Mouse (Mus musculus): ENCODE results near the gene Plekha6.

- TF ChIP-seq EP300 (IDR thresholded peaks at IDR 0.05) (no peak), CTCF (IDR thresholded peaks at IDR 0.05) (no peak)
Measured at GRCm38 (mm10) chr1:133315775-133316174, 151.8 kb downstream of the Plekha6 start.

Data from lung, postnatal 0 days (tissue).